Mouse (Mus musculus) limb, embryonic 14.5 days (tissue): Measurements from ENCODE around the gene Hoxd10. TPM values are rescaled to one million over a fixed set of nuclear protein-coding genes. Genes with fewer than 3 reads are reported as not detected.

ENCODE experiments used
- ATAC-seq: fragments of 200-750 bp; cut with Nextera tagmentation; 2 replicates; pipeline ENCODE4 v1.8.0; 2017; ENCODE audit warnings: low read depth, moderate number of reproducible peaks, moderate TSS enrichment; ENCODE audit not compliant: low FRiP score
- DNase-seq: peaks from one replicate; pipeline ENCODE4 v3.0.0-alpha.2; 2015; ENCODE audit warnings: low spot score
- H3K27ac ChIP-seq: fragments of 300-500 bp; sonication (generic); replicated peaks from 2 replicates; pipeline ENCODE4 v1.5.1; 2014; ENCODE audit warnings: low read depth, mild to moderate bottlenecking, low read length, moderate library complexity, mixed read lengths
- H3K27me3 ChIP-seq: fragments of 300-500 bp; sonication (generic); 2 replicates; pipeline ENCODE4 v1.6.1; 2014; ENCODE audit warnings: low read length, mixed read lengths; ENCODE audit not compliant: control insufficient read depth, insufficient read depth
- H3K36me3 ChIP-seq: fragments of 300-500 bp; sonication (generic); 2 replicates; pipeline ENCODE4 v1.6.1; 2014; ENCODE audit warnings: mild to moderate bottlenecking, low read length, moderate library complexity, mixed read lengths; ENCODE audit not compliant: control insufficient read depth, insufficient read depth
- H3K4me1 ChIP-seq: fragments of 300-500 bp; sonication (generic); 2 replicates; pipeline ENCODE4 v1.6.1; 2014; ENCODE audit warnings: antibody characterized with exemption, low read length, mixed read lengths; ENCODE audit not compliant: control insufficient read depth, insufficient read depth
- H3K4me2 ChIP-seq: fragments of 300-500 bp; sonication (generic); replicated peaks from 2 replicates; pipeline ENCODE4 v1.6.1; 2014; ENCODE audit warnings: low read depth, mild to moderate bottlenecking, low read length, moderate library complexity; ENCODE audit not compliant: severe bottlenecking
- H3K4me3 ChIP-seq: fragments of 300-500 bp; sonication (generic); replicated peaks from 2 replicates; pipeline ENCODE4 v1.5.1; 2014; ENCODE audit warnings: low read length
- H3K9ac ChIP-seq: fragments of 300-500 bp; sonication (generic); 2 replicates; pipeline ENCODE4 v1.6.1; 2014; ENCODE audit warnings: mild to moderate bottlenecking, low read depth, low read length, moderate library complexity; ENCODE audit not compliant: severe bottlenecking
- H3K9me3 ChIP-seq: fragments of 300-500 bp; sonication (generic); 2 replicates; pipeline ENCODE4 v1.6.1; 2016; ENCODE audit warnings: low read length; ENCODE audit not compliant: control insufficient read depth
- POLR2A ChIP-seq: fragments of 200-500 bp; IDR thresholded peaks from 2 replicates; pipeline ENCODE4 v1.8.0; 2012; ENCODE audit warnings: inconsistent platforms, mild to moderate bottlenecking, moderate library complexity, borderline replicate concordance; ENCODE audit not compliant: insufficient read depth, insufficient read length; ENCODE audit errors: extremely low read depth
- microRNA counts: library from miRNA; unstranded; fragments of <30 nt; microRNA quantifications from one replicate; lab custom pipeline; 2016
- microRNA-seq: library from miRNA; unstranded; fragments of <30 nt; microRNA quantifications from one replicate; pipeline ENCODE4, GENCODE M21; 2016
- polyA plus RNA-seq, 2 experiments: library from polyadenylated mRNA; depleted of rRNA in 1 of 2; stranded (reverse) in 1 of 2; unstranded in 1 of 2; fragments of >200 nt; fragmentation: Nextera tagmentation in 1 of 2; extraction: Ambion mirVana in 1 of 2; gene quantifications; 2 replicates each; pipeline versions ENCODE4 v1.2.1 to v1.2.3; 2012 to 2014

Hoxd10 gene
- polyA plus RNA-seq, 2 experiments, result 18.3 to 39.4 TPM

DNA sequence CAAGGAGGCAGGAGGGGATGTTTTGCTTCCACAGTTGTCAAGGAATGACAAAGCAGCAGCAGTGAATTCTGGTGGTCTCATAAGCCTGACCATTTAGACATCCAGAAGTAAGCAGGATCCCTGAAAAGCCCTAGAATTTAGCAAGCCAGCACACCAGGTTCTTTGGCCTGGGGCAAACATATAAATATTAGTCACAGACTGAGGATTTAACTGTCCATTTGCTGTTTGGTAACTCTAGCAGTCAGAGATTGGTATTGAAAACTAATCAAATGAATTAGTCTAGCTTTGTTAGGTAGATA lies 50.2 kb downstream of the Hoxd10 start:
- no peak for TF ChIP-seq POLR2A
- Histone ChIP-seq H3K4me1 (peaks cover 11% of the 10 kb centered on the region; the same call in 1 of the 2 replicates), H3K4me3 (no peak overlapping the region), H3K9me3 (no peaks in the 10 kb centered on the region), H3K9ac (no peak overlapping the region), H3K27me3 (peaks cover 97% of the 10 kb centered on the region), H3K4me2 (no peak overlapping the region), H3K27ac (no peak overlapping the region), H3K36me3 (no peaks in the 10 kb centered on the region)
- no peak for ATAC-seq
- DNase-seq, result no peak

MicroRNAs encoded within 50 kb of the gene (microRNA counts, 519-probe panel; counts per million panel counts)
- microRNA mmu-miR-10b (lab: Ali Mortazavi, UCI), result 3,574 counts per million, percentile 72 among the panel's probes with 10 or more counts

Small RNAs within 50 kb of the gene (microRNA-seq; reads per million reads assigned to microRNA genes)
- not detected for gene Gm44463
- gene Mir10b, result 11,758 reads per million, percentile 94 among the genes with 10 or more reads in this experiment

Other genes starting within 250 kb of the Hoxd10 start
- 26.5 and 27.4 TPM in 2 replicates for gene Lnpk, start 112.5 kb upstream of the Hoxd10 start, polyA plus RNA-seq (2012; rRNA removed)
- 35.3 and 38.4 TPM in 2 replicates for gene Lnpk, start 112.5 kb upstream of the Hoxd10 start, polyA plus RNA-seq (2014; fragmentation: Nextera tagmentation; extraction: Ambion mirVana)
- gene Evx2, start 32.4 kb upstream of the Hoxd10 start, polyA plus RNA-seq (2012; rRNA removed), result 8.9 and 15.2 TPM in 2 replicates
- 2.3 and 3.4 TPM in 2 replicates for gene Evx2, start 32.4 kb upstream of the Hoxd10 start, polyA plus RNA-seq (2014; fragmentation: Nextera tagmentation; extraction: Ambion mirVana)
- 109 and 150 TPM in 2 replicates for gene Hoxd13, start 23.6 kb upstream of the Hoxd10 start, polyA plus RNA-seq (2012; rRNA removed)
- 54.6 and 70.5 TPM in 2 replicates for gene Hoxd13, start 23.6 kb upstream of the Hoxd10 start, polyA plus RNA-seq (2014; fragmentation: Nextera tagmentation; extraction: Ambion mirVana)
- 43.3 and 58.3 TPM in 2 replicates for gene Hoxd12, start 16.9 kb upstream of the Hoxd10 start, polyA plus RNA-seq (2012; rRNA removed)
- gene Hoxd12, start 16.9 kb upstream of the Hoxd10 start, polyA plus RNA-seq (2014; fragmentation: Nextera tagmentation; extraction: Ambion mirVana), result 38.4 and 53.0 TPM in 2 replicates
- gene Hoxd11, start 12.4 kb upstream of the Hoxd10 start, polyA plus RNA-seq (2012; rRNA removed), result 40.0 and 60.8 TPM in 2 replicates
- 21.4 and 30.0 TPM in 2 replicates for gene Hoxd11, start 12.4 kb upstream of the Hoxd10 start, polyA plus RNA-seq (2014; fragmentation: Nextera tagmentation; extraction: Ambion mirVana)
- 19.6 and 25.7 TPM in 2 replicates for gene Hoxd9, start 5.8 kb downstream of the Hoxd10 start, polyA plus RNA-seq (2012; rRNA removed)
- gene Hoxd9, start 5.8 kb downstream of the Hoxd10 start, polyA plus RNA-seq (2014; fragmentation: Nextera tagmentation; extraction: Ambion mirVana), result 7.6 and 8.7 TPM in 2 replicates
- gene Hoxd8, start 12.7 kb downstream of the Hoxd10 start, polyA plus RNA-seq (2012; rRNA removed), result 12.7 and 13.1 TPM in 2 replicates
- 11.4 and 12.8 TPM in 2 replicates for gene Hoxd8, start 12.7 kb downstream of the Hoxd10 start, polyA plus RNA-seq (2014; fragmentation: Nextera tagmentation; extraction: Ambion mirVana)
- 2.3 and 2.8 TPM in 2 replicates for gene Hoxd3, start 20.0 kb downstream of the Hoxd10 start, polyA plus RNA-seq (2012; rRNA removed)
- gene Hoxd3, start 20.0 kb downstream of the Hoxd10 start, polyA plus RNA-seq (2014; fragmentation: Nextera tagmentation; extraction: Ambion mirVana), result 0.59 and 0.95 TPM in 2 replicates
- 14.7 and 17.8 TPM in 2 replicates for gene Hoxd4, start 20.0 kb downstream of the Hoxd10 start, polyA plus RNA-seq (2012; rRNA removed)
- 0.63 and 0.73 TPM in 2 replicates for gene Hoxd4, start 20.0 kb downstream of the Hoxd10 start, polyA plus RNA-seq (2014; fragmentation: Nextera tagmentation; extraction: Ambion mirVana)
- gene Gm28230, start 34.8 kb downstream of the Hoxd10 start, polyA plus RNA-seq (2012; rRNA removed), result 5.0 and 5.9 TPM in 2 replicates
- 0.18 and 0.21 TPM in 2 replicates for gene Gm28230, start 34.8 kb downstream of the Hoxd10 start, polyA plus RNA-seq (2014; fragmentation: Nextera tagmentation; extraction: Ambion mirVana)
- gene Hoxd1, start 71.1 kb downstream of the Hoxd10 start, polyA plus RNA-seq (2012; rRNA removed), result 0.50 and 0.59 TPM in 2 replicates
- 0.44 and 0.48 TPM in 2 replicates for gene Hoxd1, start 71.1 kb downstream of the Hoxd10 start, polyA plus RNA-seq (2014; fragmentation: Nextera tagmentation; extraction: Ambion mirVana)
- gene Mtx2, start 133.9 kb downstream of the Hoxd10 start, polyA plus RNA-seq (2012; rRNA removed), result 69.0 and 72.4 TPM in 2 replicates
- 121 and 132 TPM in 2 replicates for gene Mtx2, start 133.9 kb downstream of the Hoxd10 start, polyA plus RNA-seq (2014; fragmentation: Nextera tagmentation; extraction: Ambion mirVana)